Mouse (Mus musculus): ENCODE data around the gene Chd6.

The Chd6 gene

GRCm38 (mm10) chr2:161066097-161066759 lies 42.6 kb downstream of the Chd6 start:
- no peak for DNase-seq

- no peak for DNase-seq
These were observed 43.3 kb downstream of the Chd6 start for GRCm38 (mm10) chr2:161065594-161065993.

- no peak for DNase-seq
These were observed 44.0 kb downstream of the Chd6 start for GRCm38 (mm10) chr2:161064836-161065235.

- no peak for DNase-seq
These were observed 50.0 kb downstream of the Chd6 start for GRCm38 (mm10) chr2:161058841-161059240.

- DNase-seq = peak; percentile 58
These were observed 55.1 kb downstream of the Chd6 start for GRCm38 (mm10) chr2:161053765-161054164.

- DNase-seq = no peak
These were observed 56.7 kb downstream of the Chd6 start for GRCm38 (mm10) chr2:161052175-161052574.

GRCm38 (mm10) chr2:161049426-161049825 lies 59.4 kb downstream of the Chd6 start:
- DNase-seq = no peak

- DNase-seq = no peak
These were observed 64.2 kb downstream of the Chd6 start for GRCm38 (mm10) chr2:161044492-161045201.

GRCm38 (mm10) chr2:161042874-161043273 lies 66.0 kb downstream of the Chd6 start:
- DNase-seq = no peak

GRCm38 (mm10) chr2:161040743-161041142 lies 68.1 kb downstream of the Chd6 start:
- DNase-seq = no peak

GRCm38 (mm10) chr2:161037766-161038165 lies 71.1 kb downstream of the Chd6 start:
- no peak for DNase-seq

- no peak for DNase-seq
These were observed 75.7 kb downstream of the Chd6 start for GRCm38 (mm10) chr2:161033141-161033540.

- no peak for DNase-seq
These were observed 76.5 kb downstream of the Chd6 start for GRCm38 (mm10) chr2:161032394-161032793.

- no peak for DNase-seq
These were observed 84.3 kb downstream of the Chd6 start for GRCm38 (mm10) chr2:161024606-161025005.

- DNase-seq = no peak
These were observed 91.0 kb downstream of the Chd6 start for GRCm38 (mm10) chr2:161017913-161018312.

- DNase-seq = no peak
These were observed 96.2 kb downstream of the Chd6 start for GRCm38 (mm10) chr2:161012577-161013251.

- DNase-seq = no peak
These were observed 104.5 kb downstream of the Chd6 start for GRCm38 (mm10) chr2:161004338-161004737.

GRCm38 (mm10) chr2:160996987-160997763 lies 111.7 kb downstream of the Chd6 start:
- DNase-seq = no peak

- DNase-seq = no peak
These were observed 114.7 kb downstream of the Chd6 start for GRCm38 (mm10) chr2:160994181-160994580.

- no peak for DNase-seq
These were observed 116.4 kb downstream of the Chd6 start for GRCm38 (mm10) chr2:160992465-160992864.

GRCm38 (mm10) chr2:160990339-160991070 lies 118.4 kb downstream of the Chd6 start:
- DNase-seq = no peak

GRCm38 (mm10) chr2:160987503-160987902 lies 121.4 kb downstream of the Chd6 start:
- DNase-seq = no peak
